Mouse (Mus musculus) small intestine, adult 2 months (tissue): ENCODE data around the gene Spdl1. TPM values are rescaled to one million over a fixed set of nuclear protein-coding genes. Genes with fewer than 3 reads are reported as not detected.

Source experiments
- H3K27ac ChIP-seq: fragments of 200-500 bp; 2 replicates; pipeline ENCODE4 v1.5.1; 2012; ENCODE audit warnings: low read depth, low read length, control low read depth, inconsistent platforms; ENCODE audit not compliant: insufficient read depth
- H3K27me3 ChIP-seq: fragments of 200-500 bp; 2 replicates; pipeline ENCODE4 v1.6.1; 2012; ENCODE audit warnings: mild to moderate bottlenecking, moderate library complexity, low read length, inconsistent platforms; ENCODE audit not compliant: control insufficient read depth, insufficient read depth
- H3K36me3 ChIP-seq: fragments of 200-500 bp; 2 replicates; pipeline ENCODE4 v1.6.1; 2012; ENCODE audit warnings: mild to moderate bottlenecking, low read length, control low read depth, inconsistent platforms; ENCODE audit not compliant: control insufficient read depth, insufficient read depth
- H3K4me1 ChIP-seq: fragments of 200-500 bp; 2 replicates; pipeline ENCODE4 v1.6.1; 2012; ENCODE audit warnings: low read length, inconsistent platforms, mixed read lengths; ENCODE audit not compliant: control insufficient read depth, insufficient read depth, insufficient read length
- H3K4me3 ChIP-seq: fragments of 200-500 bp; 2 replicates; pipeline ENCODE4 v1.5.1; 2012; ENCODE audit warnings: low read depth, mild to moderate bottlenecking, control low read depth, inconsistent platforms, low read length, moderate library complexity
- CTCF ChIP-seq: fragments of 200-500 bp; IDR thresholded peaks from 2 replicates; pipeline ENCODE4 v1.5.1; 2012; ENCODE audit warnings: low read depth, mild to moderate bottlenecking, control low read depth, inconsistent platforms, low read length, moderate library complexity, mixed read lengths; ENCODE audit not compliant: insufficient replicate concordance, insufficient read length; ENCODE audit errors: extremely low read depth
- POLR2A ChIP-seq: fragments of 200-500 bp; IDR thresholded peaks from 2 replicates; pipeline ENCODE4 v1.6.1; 2012; ENCODE audit warnings: low read depth, mild to moderate bottlenecking, control low read depth, inconsistent platforms, low read length, moderate library complexity
- WGBS: fragments of 180-500 bp; shearing (Covaris S2); methylation state at CpG from one replicate; pipeline ENCODE4 v1.1.7; 2018; 5-methylcytosine and 5-hydroxymethylcytosine counted together
- polyA plus RNA-seq: library from polyadenylated mRNA; depleted of rRNA; stranded (reverse); fragments of >200 nt; gene quantifications from 2 replicates; pipeline ENCODE4 v1.2.3, GENCODE M21; 2012

Spdl1 gene
- polyA plus RNA-seq, 1 experiment: 0.56 TPM

- no peaks in the 10 kb centered on the region for H3K36me3 ChIP-seq
- TF ChIP-seq CTCF: no peak
- no peak for TF ChIP-seq POLR2A
- no peaks in the 10 kb centered on the region for H3K4me1 ChIP-seq
- WGBS: 24% methylated on average over 6 of the region's 6 CpGs
- H3K4me3 ChIP-seq: no peak overlapping the region
- H3K27ac ChIP-seq: no peak overlapping the region
- H3K27me3 ChIP-seq: no peaks in the 10 kb centered on the region
Observed at GRCm38 (mm10) chr11:34868626-34869025, 35.2 kb upstream of the Spdl1 start.

- no peak overlapping the region for H3K4me3 ChIP-seq
- no peak overlapping the region for H3K27ac ChIP-seq
- 60% methylated on average over 3 of the region's 3 CpGs for WGBS
- H3K27me3 ChIP-seq: no peaks in the 10 kb centered on the region
- TF ChIP-seq CTCF (no peak), POLR2A (no peak)
- H3K4me1 ChIP-seq: no peaks in the 10 kb centered on the region
- H3K36me3 ChIP-seq: no peaks in the 10 kb centered on the region
Observed at GRCm38 (mm10) chr11:34865741-34866270, 32.4 kb upstream of the Spdl1 start.

- Histone ChIP-seq H3K4me1 (no peaks in the 10 kb centered on the region), H3K4me3 (no peak overlapping the region), H3K27me3 (no peaks in the 10 kb centered on the region), H3K27ac (no peak overlapping the region), H3K36me3 (no peaks in the 10 kb centered on the region)
- TF ChIP-seq CTCF (no peak), POLR2A (no peak)
- WGBS: 84% methylated on average over 14 of the region's 14 CpGs
Observed at GRCm38 (mm10) chr11:34865181-34865580, 31.7 kb upstream of the Spdl1 start.

- 50% methylated on average over 3 of the region's 3 CpGs for WGBS
- TF ChIP-seq CTCF (no peak), POLR2A (no peak)
- no peaks in the 10 kb centered on the region for H3K36me3 ChIP-seq
- no peak overlapping the region for H3K27ac ChIP-seq
- H3K4me3 ChIP-seq: no peak overlapping the region
- H3K4me1 ChIP-seq: no peaks in the 10 kb centered on the region
- no peaks in the 10 kb centered on the region for H3K27me3 ChIP-seq
Observed at GRCm38 (mm10) chr11:34856652-34857051, 23.2 kb upstream of the Spdl1 start.

GRCm38 (mm10) chr11:34846268-34846652, 12.8 kb upstream of the Spdl1 start:
- H3K36me3 ChIP-seq: no peaks in the 10 kb centered on the region
- TF ChIP-seq POLR2A (no peak), CTCF (no peak)
- H3K27ac ChIP-seq: no peak overlapping the region
- H3K4me3 ChIP-seq: no peak overlapping the region
- 44% methylated on average over 5 of the region's 5 CpGs for WGBS
- no peaks in the 10 kb centered on the region for H3K4me1 ChIP-seq
- no peaks in the 10 kb centered on the region for H3K27me3 ChIP-seq

- H3K4me1 ChIP-seq: no peaks in the 10 kb centered on the region
- H3K36me3 ChIP-seq: no peaks in the 10 kb centered on the region
- no peaks in the 10 kb centered on the region for H3K27me3 ChIP-seq
- H3K4me3 ChIP-seq: no peak overlapping the region
- 0 out of 2 replicates have a peak overlapping the region, but pooled peaks have one; percentile 3 for H3K27ac ChIP-seq
- TF ChIP-seq POLR2A (no peak), CTCF (no peak)
- 43% methylated on average over 22 of the region's 22 CpGs for WGBS
Observed at GRCm38 (mm10) chr11:34845567-34846267, 12.3 kb upstream of the Spdl1 start.

GRCm38 (mm10) chr11:34843517-34843916, 10.1 kb upstream of the Spdl1 start:
- WGBS: 32% methylated on average over 5 of the region's 5 CpGs
- Histone ChIP-seq H3K27me3 (no peaks in the 10 kb centered on the region), H3K27ac (no peak overlapping the region), H3K4me1 (no peaks in the 10 kb centered on the region), H3K4me3 (no peak overlapping the region), H3K36me3 (no peaks in the 10 kb centered on the region)
- TF ChIP-seq POLR2A (no peak), CTCF (no peak)
